Mouse (Mus musculus): Measurements from ENCODE around the gene Gm4302.
"Not testable (repeated sequence)": the region's sequence is repeated elsewhere in the genome, so short reads cannot be mapped to it uniquely, and the experiment has no call there.

Gm4302 gene

GRCm38 (mm10) chr10:100340536-100340935 is at the start of gene Gm4302:
Gene Gm4302 (plus strand): TSS chr10:100340836.
- not testable (repeated sequence) for DNase-seq

DNA sequence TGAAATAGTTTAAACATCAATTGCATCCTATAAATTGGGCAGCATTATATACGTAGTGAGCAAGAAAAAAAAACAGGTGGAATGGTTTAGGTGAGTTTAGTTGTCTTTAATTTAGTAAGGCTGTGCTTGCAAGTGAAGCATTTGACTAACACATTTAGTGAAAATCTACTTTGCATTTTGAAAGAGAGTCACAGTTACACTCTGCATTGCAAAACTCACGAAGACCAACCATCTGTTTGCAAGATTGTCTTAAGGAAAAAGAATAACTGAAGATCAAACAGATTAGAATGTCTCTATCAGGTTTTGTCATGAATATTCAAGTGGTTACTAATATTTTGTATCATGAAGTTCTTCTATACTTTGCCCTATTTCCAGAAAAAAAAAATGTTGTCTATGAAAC is 44.5 kb upstream of the Gm4302 start:
- DNase-seq: no peak

- DNase-seq: not testable (repeated sequence)
These were observed 40.5 kb upstream of the Gm4302 start for GRCm38 (mm10) chr10:100300106-100300505.

DNA sequence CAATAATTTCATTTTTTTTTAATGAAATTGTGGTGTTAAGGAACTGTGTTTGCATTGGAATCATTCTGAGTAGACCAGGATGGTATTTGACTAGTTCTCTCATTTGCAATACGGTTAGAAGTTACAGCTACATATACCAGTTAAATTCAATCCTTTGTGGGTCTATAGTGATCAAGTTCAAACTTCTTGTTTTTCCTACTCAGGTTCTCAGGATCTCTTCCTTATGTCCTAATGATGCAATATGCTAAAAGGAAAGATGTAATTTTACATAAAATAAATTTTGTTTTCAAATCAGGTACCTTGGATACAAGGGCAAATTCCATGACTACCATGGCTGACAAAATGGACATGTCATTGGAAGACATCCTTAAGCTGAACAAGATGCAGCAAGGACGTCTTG is 5.3 kb upstream of the Gm4302 start, which contains the start of gene Gm4301:
Gene Gm4301 (plus strand): TSS at position 301 of the 400 bp plus-strand sequence.
- not testable (repeated sequence) for DNase-seq

GRCm38 (mm10) chr10:100345672-100346071 is 5.0 kb downstream of the Gm4302 start, which contains the start of gene Gm4303:
Gene Gm4303 (plus strand): TSS chr10:100345972.
- DNase-seq: not testable (repeated sequence)

GRCm38 (mm10) chr10:100350793-100351192 is 10.2 kb downstream of the Gm4302 start, which contains the start of gene Gm4305:
Gene Gm4305 (plus strand): TSS chr10:100351093.
- not testable (repeated sequence) for DNase-seq

- peak; percentile 16 to 33 for DNase-seq
These were observed 16.2 kb downstream of the Gm4302 start for GRCm38 (mm10) chr10:100356841-100357240.

DNA sequence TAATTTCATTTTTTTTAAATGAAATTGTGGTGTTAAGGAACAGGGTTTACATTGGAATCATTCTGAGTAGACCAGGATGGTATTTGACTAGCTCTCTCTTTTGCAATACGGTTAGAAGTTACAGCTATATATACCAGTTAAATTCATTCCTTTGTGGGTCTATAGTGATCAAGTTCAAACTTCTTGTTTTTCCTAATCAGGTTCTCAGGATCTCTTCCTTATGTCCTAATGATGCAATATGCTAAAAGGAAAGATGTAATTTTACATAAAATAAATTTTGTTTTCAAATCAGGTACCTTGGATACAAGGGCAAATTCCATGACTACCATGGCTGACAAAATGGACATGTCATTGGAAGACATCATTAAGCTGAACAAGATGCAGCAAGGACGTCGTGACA is 20.4 kb downstream of the Gm4302 start, which contains the start of gene Gm4307:
Gene Gm4307 (plus strand): TSS at position 301 of the 400 bp plus-strand sequence.
- not testable (repeated sequence) for DNase-seq

DNA sequence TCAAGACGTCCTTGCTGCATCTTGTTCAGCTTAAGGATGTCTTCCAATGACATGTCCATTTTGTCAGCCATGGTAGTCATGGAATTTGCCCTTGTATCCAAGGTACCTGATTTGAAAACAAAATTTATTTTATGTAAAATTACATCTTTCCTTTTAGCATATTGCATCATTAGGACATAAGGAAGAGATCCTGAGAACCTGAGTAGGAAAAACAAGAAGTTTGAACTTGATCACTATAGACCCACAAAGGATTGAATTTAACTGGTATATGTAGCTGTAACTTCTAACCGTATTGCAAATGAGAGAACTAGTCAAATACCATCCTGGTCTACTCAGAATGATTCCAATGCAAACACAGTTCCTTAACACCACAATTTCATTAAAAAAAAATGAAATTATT is 41.8 kb downstream of the Gm4302 start, which contains the start of gene Gm4312:
Gene Gm4312 (minus strand): TSS at position 101 of the 400 bp plus-strand sequence.
- not testable (repeated sequence) for DNase-seq
